Mouse (Mus musculus): Measurements from ENCODE around the gene Il17d. TPM values are rescaled to one million over a fixed set of nuclear protein-coding genes. Genes with fewer than 3 reads are reported as not detected.

Il17d gene
- total and polyA plus RNA-seq, 2 experiments from 2014 or later, result 3.0 to 5.3 TPM

GRCm38 (mm10) chr14:57552945-57553344 is 28.4 kb downstream of the Il17d start:
- Histone ChIP-seq H3K27me3 (ENCODE audit: control insufficient read depth, insufficient read depth, low read length) (no peaks in the 10 kb centered on the region), H3K4me1 (ENCODE audit: control insufficient read depth, insufficient read depth) (no peaks in the 10 kb centered on the region), H3K4me2 (ENCODE audit: low read depth, low read length) (no peak overlapping the region), H3K4me3 (ENCODE audit: low read depth, low read length) (no peak overlapping the region), H3K36me3 (replicated peaks; ENCODE audit: control insufficient read depth, insufficient read depth, low read length) (peaks cover 19% of the 10 kb centered on the region), H3K27ac (ENCODE audit: low read depth) (no peak overlapping the region), H3K9me3 (replicated peaks; ENCODE audit: control insufficient read depth, low read length) (no peaks in the 10 kb centered on the region), H3K9ac (replicated peaks; ENCODE audit: low read depth, low read length) (no peak overlapping the region)
- no peak for DNase-seq (ENCODE audit: low spot score)
- no peak for ATAC-seq (ENCODE audit: insufficient read depth, low read depth)
- TF ChIP-seq CTCF (IDR thresholded peaks at IDR 0.05; ENCODE audit: low read depth) (no peak), EP300 (IDR thresholded peaks at IDR 0.05; ENCODE audit: low read depth) (no peak)

- Histone ChIP-seq H3K36me3 (replicated peaks; ENCODE audit: control insufficient read depth, insufficient read depth, low read length) (peaks cover 12% of the 10 kb centered on the region), H3K4me1 (ENCODE audit: control insufficient read depth, insufficient read depth) (no peaks in the 10 kb centered on the region), H3K4me2 (ENCODE audit: low read depth, low read length) (no peak overlapping the region), H3K9me3 (replicated peaks; ENCODE audit: control insufficient read depth, low read length) (no peaks in the 10 kb centered on the region), H3K9ac (replicated peaks; ENCODE audit: low read depth, low read length) (no peak overlapping the region), H3K4me3 (ENCODE audit: low read depth, low read length) (no peak overlapping the region), H3K27ac (ENCODE audit: low read depth) (no peak overlapping the region), H3K27me3 (ENCODE audit: control insufficient read depth, insufficient read depth, low read length) (no peaks in the 10 kb centered on the region)
- DNase-seq (ENCODE audit: low spot score) (no peak), ATAC-seq (ENCODE audit: insufficient read depth, low read depth) (no peak)
- WGBS, result 91% methylated on average over 5 of the region's 5 CpGs
- no peak for TF ChIP-seq CTCF (IDR thresholded peaks at IDR 0.05; ENCODE audit: low read depth)
- TF ChIP-seq EP300 (IDR thresholded peaks at IDR 0.05; ENCODE audit: low read depth), result no peak
These were observed 29.9 kb downstream of the Il17d start for GRCm38 (mm10) chr14:57554434-57554833.

GRCm38 (mm10) chr14:57555471-57556070 is 31.0 kb downstream of the Il17d start:
- Histone ChIP-seq H3K4me3 (ENCODE audit: low read depth, low read length) (no peak overlapping the region), H3K4me1 (ENCODE audit: control insufficient read depth, insufficient read depth) (no peaks in the 10 kb centered on the region), H3K4me2 (ENCODE audit: low read depth, low read length) (no peak overlapping the region), H3K9ac (replicated peaks; ENCODE audit: low read depth, low read length) (no peak overlapping the region), H3K36me3 (replicated peaks; ENCODE audit: control insufficient read depth, insufficient read depth, low read length) (0 out of 2 replicates have a peak, but pooled peaks cover 6% of the 10 kb centered on the region), H3K27me3 (ENCODE audit: control insufficient read depth, insufficient read depth, low read length) (no peaks in the 10 kb centered on the region), H3K9me3 (replicated peaks; ENCODE audit: control insufficient read depth, low read length) (no peaks in the 10 kb centered on the region), H3K27ac (ENCODE audit: low read depth) (no peak overlapping the region)
- ATAC-seq (ENCODE audit: insufficient read depth, low read depth), result no peak
- 84% methylated on average over 7 of the region's 7 CpGs for WGBS
- DNase-seq (ENCODE audit: low spot score), result no peak
- TF ChIP-seq EP300 (IDR thresholded peaks at IDR 0.05; ENCODE audit: low read depth) (no peak), CTCF (IDR thresholded peaks at IDR 0.05; ENCODE audit: low read depth) (no peak)

GRCm38 (mm10) chr14:57556922-57557321 is 32.3 kb downstream of the Il17d start:
- Histone ChIP-seq H3K27ac (ENCODE audit: low read depth) (no peak overlapping the region), H3K4me3 (ENCODE audit: low read depth, low read length) (no peak overlapping the region), H3K4me1 (ENCODE audit: control insufficient read depth, insufficient read depth) (no peaks in the 10 kb centered on the region), H3K9me3 (replicated peaks; ENCODE audit: control insufficient read depth, low read length) (no peaks in the 10 kb centered on the region), H3K4me2 (ENCODE audit: low read depth, low read length) (no peak overlapping the region), H3K27me3 (ENCODE audit: control insufficient read depth, insufficient read depth, low read length) (no peaks in the 10 kb centered on the region), H3K36me3 (replicated peaks; ENCODE audit: control insufficient read depth, insufficient read depth, low read length) (peaks cover 6% of the 10 kb centered on the region; the same call in 1 of the 2 replicates), H3K9ac (replicated peaks; ENCODE audit: low read depth, low read length) (no peak overlapping the region)
- TF ChIP-seq EP300 (IDR thresholded peaks at IDR 0.05; ENCODE audit: low read depth) (no peak), CTCF (IDR thresholded peaks at IDR 0.05; ENCODE audit: low read depth) (no peak)
- ATAC-seq (ENCODE audit: insufficient read depth, low read depth) (no peak), DNase-seq (ENCODE audit: low spot score) (no peak)
- WGBS, result 89% methylated on average over 1 of the region's 1 CpGs

- H3K9ac ChIP-seq (replicated peaks; ENCODE audit: low read depth, low read length), result no peak overlapping the region
- no peak overlapping the region for H3K27ac ChIP-seq (ENCODE audit: low read depth)
- peaks cover 9% of the 10 kb centered on the region; the same call in 1 of the 2 replicates for H3K4me1 ChIP-seq (ENCODE audit: control insufficient read depth, insufficient read depth)
- peaks cover 6% of the 10 kb centered on the region; the same call in 1 of the 2 replicates for H3K36me3 ChIP-seq (replicated peaks; ENCODE audit: control insufficient read depth, insufficient read depth, low read length)
- H3K4me3 ChIP-seq (ENCODE audit: low read depth, low read length), result no peak overlapping the region
- 82% methylated on average over 6 of the region's 6 CpGs for WGBS
- DNase-seq (ENCODE audit: low spot score), result no peak
- H3K27me3 ChIP-seq (ENCODE audit: control insufficient read depth, insufficient read depth, low read length), result no peaks in the 10 kb centered on the region
- no peak overlapping the region for H3K4me2 ChIP-seq (ENCODE audit: low read depth, low read length)
- H3K9me3 ChIP-seq (replicated peaks; ENCODE audit: control insufficient read depth, low read length), result no peaks in the 10 kb centered on the region
- no peak for TF ChIP-seq CTCF (IDR thresholded peaks at IDR 0.05; ENCODE audit: low read depth)
- TF ChIP-seq EP300 (IDR thresholded peaks at IDR 0.05; ENCODE audit: low read depth), result no peak
- no peak for ATAC-seq (ENCODE audit: insufficient read depth, low read depth)
These were observed 41.0 kb downstream of the Il17d start for GRCm38 (mm10) chr14:57565626-57566025.

Data from heart, postnatal 0 days (tissue).